Mouse (Mus musculus): Measurements from ENCODE around the gene Gsk3b. TPM values are rescaled to one million over a fixed set of nuclear protein-coding genes. Genes with fewer than 3 reads are reported as not detected.
"Not testable (repeated sequence)": the region's sequence is repeated elsewhere in the genome, so short reads cannot be mapped to it uniquely, and the experiment has no call there.

The Gsk3b gene
- polyA plus RNA-seq (2016; fragmentation: Nextera tagmentation; extraction: Ambion mirVana) = 139 and 145 TPM in 2 replicates

- WGBS = under 1% methylated on average over 62 of the region's 69 CpGs
- peak within 1 kb of the TSS; percentile 89 for H3K4me3 ChIP-seq
- no peaks in the 10 kb centered on the region for H3K36me3 ChIP-seq
- H3K9me3 ChIP-seq (replicated peaks) = no peaks in the 10 kb centered on the region
- peak within 1 kb of the TSS; percentile 90 for H3K4me2 ChIP-seq (replicated peaks)
- peaks cover 14% of the 10 kb centered on the region for H3K4me1 ChIP-seq
- H3K9ac ChIP-seq = peak within 1 kb of the TSS; percentile 98
- ATAC-seq (ENCODE audit: low FRiP score) = peak; percentile 94
- no peaks in the 10 kb centered on the region for H3K27me3 ChIP-seq
- H3K27ac ChIP-seq = peak within 1 kb of the TSS; percentile 100
These were observed at the start of gene Gsk3b for GRCm38 (mm10) chr16:38088629-38089446. Gsk3b (plus strand) TSS chr16:38089001.

- Histone ChIP-seq H3K4me3 (no peak overlapping the region), H3K9me3 (replicated peaks) (no peaks in the 10 kb centered on the region), H3K27ac (no peak overlapping the region), H3K4me2 (replicated peaks) (no peak overlapping the region), H3K4me1 (no peaks in the 10 kb centered on the region), H3K27me3 (no peaks in the 10 kb centered on the region), H3K9ac (no peak overlapping the region), H3K36me3 (no peaks in the 10 kb centered on the region)
- ATAC-seq (ENCODE audit: low FRiP score) = no peak
- WGBS = 94% methylated on average over 1 of the region's 1 CpGs
These were observed 46.6 kb upstream of the Gsk3b start for GRCm38 (mm10) chr16:38042160-38042559.

GRCm38 (mm10) chr16:38044551-38044950 is 44.2 kb upstream of the Gsk3b start:
- H3K9ac ChIP-seq = no peak overlapping the region
- no peak overlapping the region for H3K27ac ChIP-seq
- ATAC-seq (ENCODE audit: low FRiP score) = no peak
- no peaks in the 10 kb centered on the region for H3K4me1 ChIP-seq
- no peaks in the 10 kb centered on the region for H3K36me3 ChIP-seq
- H3K27me3 ChIP-seq = no peaks in the 10 kb centered on the region
- H3K4me3 ChIP-seq = no peak overlapping the region
- WGBS = 94% methylated on average over 5 of the region's 5 CpGs
- H3K4me2 ChIP-seq (replicated peaks) = no peak overlapping the region
- H3K9me3 ChIP-seq (replicated peaks) = no peaks in the 10 kb centered on the region

GRCm38 (mm10) chr16:38047781-38048558 is 40.8 kb upstream of the Gsk3b start:
- Histone ChIP-seq H3K4me3 (no peak overlapping the region), H3K9me3 (replicated peaks) (no peaks in the 10 kb centered on the region), H3K4me1 (no peaks in the 10 kb centered on the region), H3K27ac (no peak overlapping the region), H3K9ac (no peak overlapping the region), H3K4me2 (replicated peaks) (no peak overlapping the region), H3K36me3 (no peaks in the 10 kb centered on the region), H3K27me3 (no peaks in the 10 kb centered on the region)
- 82% methylated on average over 23 of the region's 23 CpGs for WGBS
- ATAC-seq (ENCODE audit: low FRiP score) = no peak

GRCm38 (mm10) chr16:38057898-38058297 is 30.9 kb upstream of the Gsk3b start:
- H3K9me3 ChIP-seq (replicated peaks) = no peaks in the 10 kb centered on the region
- H3K4me1 ChIP-seq = no peaks in the 10 kb centered on the region
- H3K9ac ChIP-seq = no peak overlapping the region
- H3K27ac ChIP-seq = no peak overlapping the region
- no peak overlapping the region for H3K4me2 ChIP-seq (replicated peaks)
- 91% methylated on average over 1 of the region's 1 CpGs for WGBS
- H3K4me3 ChIP-seq = no peak overlapping the region
- no peaks in the 10 kb centered on the region for H3K27me3 ChIP-seq
- H3K36me3 ChIP-seq = no peaks in the 10 kb centered on the region
- no peak for ATAC-seq (ENCODE audit: low FRiP score)

GRCm38 (mm10) chr16:38058836-38059235 is 30.0 kb upstream of the Gsk3b start:
- 81% methylated on average over 3 of the region's 3 CpGs for WGBS
- no peaks in the 10 kb centered on the region for H3K36me3 ChIP-seq
- ATAC-seq (ENCODE audit: low FRiP score) = no peak
- no peaks in the 10 kb centered on the region for H3K27me3 ChIP-seq
- H3K4me3 ChIP-seq = no peak overlapping the region
- no peak overlapping the region for H3K9ac ChIP-seq
- no peaks in the 10 kb centered on the region for H3K4me1 ChIP-seq
- H3K9me3 ChIP-seq (replicated peaks) = no peaks in the 10 kb centered on the region
- no peak overlapping the region for H3K4me2 ChIP-seq (replicated peaks)
- no peak overlapping the region for H3K27ac ChIP-seq

GRCm38 (mm10) chr16:38059631-38060030 is 29.2 kb upstream of the Gsk3b start:
- H3K27ac ChIP-seq = no peak overlapping the region
- H3K27me3 ChIP-seq = no peaks in the 10 kb centered on the region
- H3K9ac ChIP-seq = no peak overlapping the region
- no peak overlapping the region for H3K4me2 ChIP-seq (replicated peaks)
- no peaks in the 10 kb centered on the region for H3K9me3 ChIP-seq (replicated peaks)
- no peak overlapping the region for H3K4me3 ChIP-seq
- H3K4me1 ChIP-seq = no peaks in the 10 kb centered on the region
- ATAC-seq (ENCODE audit: low FRiP score) = no peak
- WGBS = 86% methylated on average over 4 of the region's 4 CpGs
- no peaks in the 10 kb centered on the region for H3K36me3 ChIP-seq

GRCm38 (mm10) chr16:38073859-38074631 is 14.8 kb upstream of the Gsk3b start:
- not testable (repeated sequence) for H3K4me1 ChIP-seq; H3K9ac ChIP-seq; ATAC-seq (ENCODE audit: low FRiP score); H3K4me2 ChIP-seq (replicated peaks); H3K27me3 ChIP-seq; H3K4me3 ChIP-seq; H3K27ac ChIP-seq; H3K36me3 ChIP-seq
- WGBS = 100% methylated on average over 1 of the region's 5 CpGs
- H3K9me3 ChIP-seq (replicated peaks) = peaks cover 18% of the 10 kb centered on the region

GRCm38 (mm10) chr16:38080201-38080600 is 8.6 kb upstream of the Gsk3b start:
- WGBS = 74% methylated on average over 1 of the region's 1 CpGs
- Histone ChIP-seq H3K4me1 (no peaks in the 10 kb centered on the region), H3K27ac (no peak overlapping the region), H3K4me3 (no peak overlapping the region), H3K36me3 (no peaks in the 10 kb centered on the region), H3K27me3 (no peaks in the 10 kb centered on the region), H3K9me3 (replicated peaks) (no peaks in the 10 kb centered on the region), H3K4me2 (replicated peaks) (no peak overlapping the region), H3K9ac (no peak overlapping the region)
- no peak for ATAC-seq (ENCODE audit: low FRiP score)

- no peaks in the 10 kb centered on the region for H3K36me3 ChIP-seq
- peak overlapping the region; percentile 100 for H3K27ac ChIP-seq
- WGBS = 30% methylated on average over 10 of the region's 10 CpGs
- no peaks in the 10 kb centered on the region for H3K27me3 ChIP-seq
- peaks cover 7% of the 10 kb centered on the region for H3K4me1 ChIP-seq
- peak overlapping the region; percentile 92 for H3K9ac ChIP-seq
- peak overlapping the region; percentile 62 for H3K4me2 ChIP-seq (replicated peaks)
- H3K4me3 ChIP-seq = peak overlapping the region; percentile 89
- ATAC-seq (ENCODE audit: low FRiP score) = no peak
- H3K9me3 ChIP-seq (replicated peaks) = no peaks in the 10 kb centered on the region
These were observed 1.6 kb upstream of the Gsk3b start for GRCm38 (mm10) chr16:38087231-38087630.

GRCm38 (mm10) chr16:38087645-38088125 is 1.1 kb upstream of the Gsk3b start:
- no peak; the same call in 1 of the 2 replicates for ATAC-seq (ENCODE audit: low FRiP score)
- Histone ChIP-seq H3K9ac (peak overlapping the region; percentile 92), H3K27ac (peak overlapping the region; percentile 100), H3K4me3 (peak overlapping the region; percentile 89), H3K27me3 (no peaks in the 10 kb centered on the region), H3K9me3 (replicated peaks) (no peaks in the 10 kb centered on the region), H3K4me1 (peaks cover 7% of the 10 kb centered on the region), H3K36me3 (no peaks in the 10 kb centered on the region), H3K4me2 (replicated peaks) (peak overlapping the region; percentile 62)
- WGBS = 3% methylated on average over 11 of the region's 11 CpGs

- peak overlapping the region; percentile 62 for H3K4me2 ChIP-seq (replicated peaks)
- H3K36me3 ChIP-seq = no peaks in the 10 kb centered on the region
- H3K27ac ChIP-seq = peak overlapping the region; percentile 100
- peaks cover 8% of the 10 kb centered on the region for H3K4me1 ChIP-seq
- ATAC-seq (ENCODE audit: low FRiP score) = peak; percentile 30
- peak overlapping the region; percentile 89 for H3K4me3 ChIP-seq
- under 1% methylated on average over 33 of the region's 40 CpGs for WGBS
- no peaks in the 10 kb centered on the region for H3K9me3 ChIP-seq (replicated peaks)
- H3K27me3 ChIP-seq = no peaks in the 10 kb centered on the region
- peak overlapping the region; percentile 92 for H3K9ac ChIP-seq
These were observed 624 bp upstream of the Gsk3b start for GRCm38 (mm10) chr16:38088126-38088628.

Measured in hindbrain, embryonic 12.5 days (tissue).